Mouse (Mus musculus) spleen, adult 2 months (tissue): Measurements from ENCODE around the gene Cox6a2.

ENCODE experiments used
- CTCF ChIP-seq: fragments of 200-500 bp; IDR thresholded peaks from 2 replicates; pipeline ENCODE4 v1.5.1; 2011; ENCODE audit warnings: mild to moderate bottlenecking, inconsistent platforms; ENCODE audit not compliant: insufficient read depth, insufficient read length, insufficient replicate concordance; ENCODE audit errors: extremely low read depth
- POLR2A ChIP-seq: fragments of 200-500 bp; IDR thresholded peaks from 2 replicates; pipeline ENCODE4 v1.6.1; 2011; ENCODE audit warnings: low read depth, low read length, inconsistent platforms

- no peak for TF ChIP-seq CTCF
- no peak for TF ChIP-seq POLR2A
Measured at GRCm38 (mm10) chr7:128252609-128253008, 46.4 kb upstream of the Cox6a2 start.
